Mouse (Mus musculus): ENCODE results near the gene Ssc5d.

- TF ChIP-seq CTCF (IDR thresholded peaks at IDR 0.05; ENCODE audit: extremely low read depth, insufficient read length, insufficient replicate concordance, low read depth, low read length): peak; percentile 11; the same call in 1 of the 2 replicates
- no peak for TF ChIP-seq POLR2A (IDR thresholded peaks at IDR 0.05; ENCODE audit: low read depth, low read length)
Observed at GRCm38 (mm10) chr7:4915669-4916416, 9.7 kb upstream of the Ssc5d start.

All from small intestine, adult 2 months (tissue).